Mouse (Mus musculus): ENCODE measurements around the gene Per2. TPM values are rescaled to one million over a fixed set of nuclear protein-coding genes. Genes with fewer than 3 reads are reported as not detected.

The Per2 gene
- polyA plus RNA-seq, 1 experiment: 0.21 TPM

GRCm38 (mm10) chr1:91381091-91381471 is 78.0 kb downstream of the Per2 start:
- peaks cover 59% of the 10 kb centered on the region for H3K36me3 ChIP-seq (ENCODE audit: control insufficient read depth, insufficient read depth, low read length, poor library complexity, severe bottlenecking)
- no peak overlapping the region for H3K9ac ChIP-seq (ENCODE audit: low read depth, poor library complexity, severe bottlenecking)
- H3K4me1 ChIP-seq (ENCODE audit: control insufficient read depth, insufficient read depth, low read length): no peaks in the 10 kb centered on the region
- no peak for TF ChIP-seq EP300 (IDR thresholded peaks at IDR 0.05; ENCODE audit: insufficient read depth, low read depth, low read length)
- no peak for TF ChIP-seq CTCF (IDR thresholded peaks at IDR 0.05; ENCODE audit: low read depth, low read length)
- TF ChIP-seq POLR2A (IDR thresholded peaks at IDR 0.05; ENCODE audit: insufficient read depth, low read length): no peak
- no peaks in the 10 kb centered on the region for H3K9me3 ChIP-seq (replicated peaks; ENCODE audit: control insufficient read depth, insufficient read depth, low read length, poor library complexity, severe bottlenecking)
- H3K4me3 ChIP-seq (ENCODE audit: low read depth, low read length): no peak overlapping the region
- H3K27me3 ChIP-seq (ENCODE audit: control insufficient read depth, insufficient read depth, low read length, poor library complexity, severe bottlenecking): no peaks in the 10 kb centered on the region
- no peak overlapping the region for H3K27ac ChIP-seq (ENCODE audit: insufficient read depth, low read length)

GRCm38 (mm10) chr1:91380453-91381090 is 78.6 kb downstream of the Per2 start:
- TF ChIP-seq EP300 (IDR thresholded peaks at IDR 0.05; ENCODE audit: insufficient read depth, low read depth, low read length) (no peak), CTCF (IDR thresholded peaks at IDR 0.05; ENCODE audit: low read depth, low read length) (peak; percentile 61)
- Histone ChIP-seq H3K4me3 (ENCODE audit: low read depth, low read length) (no peak overlapping the region), H3K27ac (ENCODE audit: insufficient read depth, low read length) (no peak overlapping the region), H3K36me3 (ENCODE audit: control insufficient read depth, insufficient read depth, low read length, poor library complexity, severe bottlenecking) (peaks cover 61% of the 10 kb centered on the region), H3K9ac (ENCODE audit: low read depth, poor library complexity, severe bottlenecking) (no peak overlapping the region), H3K9me3 (replicated peaks; ENCODE audit: control insufficient read depth, insufficient read depth, low read length, poor library complexity, severe bottlenecking) (no peaks in the 10 kb centered on the region), H3K27me3 (ENCODE audit: control insufficient read depth, insufficient read depth, low read length, poor library complexity, severe bottlenecking) (no peaks in the 10 kb centered on the region), H3K4me1 (ENCODE audit: control insufficient read depth, insufficient read depth, low read length) (no peaks in the 10 kb centered on the region)

- no peaks in the 10 kb centered on the region for H3K9me3 ChIP-seq (replicated peaks; ENCODE audit: control insufficient read depth, insufficient read depth, low read length, poor library complexity, severe bottlenecking)
- H3K4me1 ChIP-seq (ENCODE audit: control insufficient read depth, insufficient read depth, low read length): no peaks in the 10 kb centered on the region
- H3K27ac ChIP-seq (ENCODE audit: insufficient read depth, low read length): no peak overlapping the region
- H3K4me3 ChIP-seq (ENCODE audit: low read depth, low read length): no peak overlapping the region
- H3K9ac ChIP-seq (ENCODE audit: low read depth, poor library complexity, severe bottlenecking): no peak overlapping the region
- TF ChIP-seq CTCF (IDR thresholded peaks at IDR 0.05; ENCODE audit: low read depth, low read length) (no peak), EP300 (IDR thresholded peaks at IDR 0.05; ENCODE audit: insufficient read depth, low read depth, low read length) (no peak), POLR2A (IDR thresholded peaks at IDR 0.05; ENCODE audit: insufficient read depth, low read length) (no peak)
- H3K27me3 ChIP-seq (ENCODE audit: control insufficient read depth, insufficient read depth, low read length, poor library complexity, severe bottlenecking): no peaks in the 10 kb centered on the region
- peaks cover 29% of the 10 kb centered on the region for H3K36me3 ChIP-seq (ENCODE audit: control insufficient read depth, insufficient read depth, low read length, poor library complexity, severe bottlenecking)
These were observed 85.7 kb downstream of the Per2 start for GRCm38 (mm10) chr1:91373414-91373835.

- Histone ChIP-seq H3K27me3 (ENCODE audit: control insufficient read depth, insufficient read depth, low read length, poor library complexity, severe bottlenecking) (no peaks in the 10 kb centered on the region), H3K9ac (ENCODE audit: low read depth, poor library complexity, severe bottlenecking) (no peak overlapping the region), H3K36me3 (ENCODE audit: control insufficient read depth, insufficient read depth, low read length, poor library complexity, severe bottlenecking) (peaks cover 8% of the 10 kb centered on the region; the same call in 1 of the 2 replicates), H3K4me1 (ENCODE audit: control insufficient read depth, insufficient read depth, low read length) (no peaks in the 10 kb centered on the region), H3K9me3 (replicated peaks; ENCODE audit: control insufficient read depth, insufficient read depth, low read length, poor library complexity, severe bottlenecking) (no peaks in the 10 kb centered on the region), H3K27ac (ENCODE audit: insufficient read depth, low read length) (no peak overlapping the region), H3K4me3 (ENCODE audit: low read depth, low read length) (no peak overlapping the region)
- TF ChIP-seq POLR2A (IDR thresholded peaks at IDR 0.05; ENCODE audit: insufficient read depth, low read length) (no peak), CTCF (IDR thresholded peaks at IDR 0.05; ENCODE audit: low read depth, low read length) (no peak), EP300 (IDR thresholded peaks at IDR 0.05; ENCODE audit: insufficient read depth, low read depth, low read length) (no peak)
These were observed 89.1 kb downstream of the Per2 start for GRCm38 (mm10) chr1:91370055-91370454.

GRCm38 (mm10) chr1:91369408-91369807 is 89.7 kb downstream of the Per2 start:
- H3K27ac ChIP-seq (ENCODE audit: insufficient read depth, low read length): no peak overlapping the region
- no peak overlapping the region for H3K4me3 ChIP-seq (ENCODE audit: low read depth, low read length)
- no peak overlapping the region for H3K9ac ChIP-seq (ENCODE audit: low read depth, poor library complexity, severe bottlenecking)
- H3K4me1 ChIP-seq (ENCODE audit: control insufficient read depth, insufficient read depth, low read length): no peaks in the 10 kb centered on the region
- H3K9me3 ChIP-seq (replicated peaks; ENCODE audit: control insufficient read depth, insufficient read depth, low read length, poor library complexity, severe bottlenecking): no peaks in the 10 kb centered on the region
- H3K27me3 ChIP-seq (ENCODE audit: control insufficient read depth, insufficient read depth, low read length, poor library complexity, severe bottlenecking): no peaks in the 10 kb centered on the region
- 0 out of 2 replicates have a peak, but pooled peaks cover 5% of the 10 kb centered on the region for H3K36me3 ChIP-seq (ENCODE audit: control insufficient read depth, insufficient read depth, low read length, poor library complexity, severe bottlenecking)
- TF ChIP-seq EP300 (IDR thresholded peaks at IDR 0.05; ENCODE audit: insufficient read depth, low read depth, low read length) (no peak), CTCF (IDR thresholded peaks at IDR 0.05; ENCODE audit: low read depth, low read length) (no peak)

- Histone ChIP-seq H3K4me1 (ENCODE audit: control insufficient read depth, insufficient read depth, low read length) (no peaks in the 10 kb centered on the region), H3K27me3 (ENCODE audit: control insufficient read depth, insufficient read depth, low read length, poor library complexity, severe bottlenecking) (no peaks in the 10 kb centered on the region), H3K36me3 (ENCODE audit: control insufficient read depth, insufficient read depth, low read length, poor library complexity, severe bottlenecking) (no peaks in the 10 kb centered on the region), H3K4me3 (ENCODE audit: low read depth, low read length) (no peak overlapping the region), H3K27ac (ENCODE audit: insufficient read depth, low read length) (no peak overlapping the region), H3K9ac (ENCODE audit: low read depth, poor library complexity, severe bottlenecking) (no peak overlapping the region), H3K9me3 (replicated peaks; ENCODE audit: control insufficient read depth, insufficient read depth, low read length, poor library complexity, severe bottlenecking) (no peaks in the 10 kb centered on the region)
- TF ChIP-seq POLR2A (IDR thresholded peaks at IDR 0.05; ENCODE audit: insufficient read depth, low read length): no peak
- TF ChIP-seq EP300 (IDR thresholded peaks at IDR 0.05; ENCODE audit: insufficient read depth, low read depth, low read length): no peak
- no peak for TF ChIP-seq CTCF (IDR thresholded peaks at IDR 0.05; ENCODE audit: low read depth, low read length)
These were observed 91.8 kb downstream of the Per2 start for GRCm38 (mm10) chr1:91367295-91367694.

Measured in ES-Bruce4 (cell line).